Mouse (Mus musculus): ENCODE results near the gene Snx1. TPM values are rescaled to one million over a fixed set of nuclear protein-coding genes. Genes with fewer than 3 reads are reported as not detected.

The Snx1 gene
- polyA plus RNA-seq, 1 experiment from 2014 or later: 127 TPM

- no peak overlapping the region for H3K27ac ChIP-seq (ENCODE audit: low read depth, low read length)
- no peaks in the 10 kb centered on the region for H3K27me3 ChIP-seq (ENCODE audit: control insufficient read depth, insufficient read depth, low read length)
- H3K9me3 ChIP-seq (ENCODE audit: control insufficient read depth, low read length): no peaks in the 10 kb centered on the region
- H3K36me3 ChIP-seq (ENCODE audit: control insufficient read depth, insufficient read depth, low read length): no peaks in the 10 kb centered on the region
- H3K9ac ChIP-seq (ENCODE audit: low read depth, low read length): no peak overlapping the region
- H3K4me3 ChIP-seq (ENCODE audit: low read depth, low read length): no peak overlapping the region
- DNase-seq (ENCODE audit: low spot score): no peak
- 0 out of 2 replicates have a peak, but pooled peaks cover 2% of the 10 kb centered on the region for H3K4me1 ChIP-seq (replicated peaks; ENCODE audit: control insufficient read depth, insufficient read depth, low read length)
- ATAC-seq (ENCODE audit: low FRiP score): no peak
- H3K4me2 ChIP-seq (replicated peaks; ENCODE audit: low read depth, low read length): no peak overlapping the region
- WGBS: 59% methylated on average over 3 of the region's 3 CpGs
These were observed 48.3 kb downstream of the Snx1 start for GRCm38 (mm10) chr9:66078072-66078471.

GRCm38 (mm10) chr9:66072754-66073153 lies 53.6 kb downstream of the Snx1 start:
- peaks cover 26% of the 10 kb centered on the region for H3K27me3 ChIP-seq (ENCODE audit: control insufficient read depth, insufficient read depth, low read length)
- no peak overlapping the region for H3K9ac ChIP-seq (ENCODE audit: low read depth, low read length)
- no peak overlapping the region for H3K4me2 ChIP-seq (replicated peaks; ENCODE audit: low read depth, low read length)
- DNase-seq (ENCODE audit: low spot score) (no peak), ATAC-seq (ENCODE audit: low FRiP score) (no peak)
- H3K9me3 ChIP-seq (ENCODE audit: control insufficient read depth, low read length): no peaks in the 10 kb centered on the region
- WGBS: 93% methylated on average over 7 of the region's 7 CpGs
- H3K27ac ChIP-seq (ENCODE audit: low read depth, low read length): no peak overlapping the region
- H3K36me3 ChIP-seq (ENCODE audit: control insufficient read depth, insufficient read depth, low read length): no peaks in the 10 kb centered on the region
- H3K4me1 ChIP-seq (replicated peaks; ENCODE audit: control insufficient read depth, insufficient read depth, low read length): 0 out of 2 replicates have a peak, but pooled peaks cover 4% of the 10 kb centered on the region
- H3K4me3 ChIP-seq (ENCODE audit: low read depth, low read length): no peak overlapping the region

- Histone ChIP-seq H3K27me3 (ENCODE audit: control insufficient read depth, insufficient read depth, low read length) (peaks cover 31% of the 10 kb centered on the region), H3K9ac (ENCODE audit: low read depth, low read length) (no peak overlapping the region), H3K4me3 (ENCODE audit: low read depth, low read length) (no peak overlapping the region; the same call in 1 of the 2 replicates), H3K4me1 (replicated peaks; ENCODE audit: control insufficient read depth, insufficient read depth, low read length) (0 out of 2 replicates have a peak, but pooled peaks cover 4% of the 10 kb centered on the region), H3K27ac (ENCODE audit: low read depth, low read length) (no peak overlapping the region), H3K4me2 (replicated peaks; ENCODE audit: low read depth, low read length) (no peak overlapping the region), H3K9me3 (ENCODE audit: control insufficient read depth, low read length) (no peaks in the 10 kb centered on the region), H3K36me3 (ENCODE audit: control insufficient read depth, insufficient read depth, low read length) (peaks cover 4% of the 10 kb centered on the region; the same call in 1 of the 2 replicates)
- ATAC-seq (ENCODE audit: low FRiP score) (no peak; the same call in 1 of the 2 replicates), DNase-seq (ENCODE audit: low spot score) (no peak)
- WGBS: 89% methylated on average over 5 of the region's 5 CpGs
These were observed 56.2 kb downstream of the Snx1 start for GRCm38 (mm10) chr9:66070151-66070550.

GRCm38 (mm10) chr9:66069583-66069982 lies 56.8 kb downstream of the Snx1 start, which contains the start of gene Snx22:
Gene Snx22 (minus strand): TSS chr9:66069719.
- no peak within 1 kb of the TSS for H3K27ac ChIP-seq (ENCODE audit: low read depth, low read length)
- H3K4me1 ChIP-seq (replicated peaks; ENCODE audit: control insufficient read depth, insufficient read depth, low read length): 0 out of 2 replicates have a peak, but pooled peaks cover 4% of the 10 kb centered on the region
- peak; percentile 82 for DNase-seq (ENCODE audit: low spot score)
- H3K4me3 ChIP-seq (ENCODE audit: low read depth, low read length): peak within 1 kb of the TSS; percentile 47
- no peaks in the 10 kb centered on the region for H3K9me3 ChIP-seq (ENCODE audit: control insufficient read depth, low read length)
- peak within 1 kb of the TSS; percentile 57 for H3K9ac ChIP-seq (ENCODE audit: low read depth, low read length)
- 1% methylated on average over 22 of the region's 22 CpGs for WGBS
- H3K27me3 ChIP-seq (ENCODE audit: control insufficient read depth, insufficient read depth, low read length): peaks cover 31% of the 10 kb centered on the region
- ATAC-seq (ENCODE audit: low FRiP score): peak; percentile 89
- peaks cover 4% of the 10 kb centered on the region; the same call in 1 of the 2 replicates for H3K36me3 ChIP-seq (ENCODE audit: control insufficient read depth, insufficient read depth, low read length)
- H3K4me2 ChIP-seq (replicated peaks; ENCODE audit: low read depth, low read length): peak within 1 kb of the TSS; percentile 83

- ATAC-seq (ENCODE audit: low FRiP score): 0 out of 2 replicates have a peak, but pooled peaks have one; percentile 6
- H3K36me3 ChIP-seq (ENCODE audit: control insufficient read depth, insufficient read depth, low read length): peaks cover 4% of the 10 kb centered on the region; the same call in 1 of the 2 replicates
- no peak overlapping the region for H3K27ac ChIP-seq (ENCODE audit: low read depth, low read length)
- WGBS: 1% methylated on average over 30 of the region's 30 CpGs
- H3K4me3 ChIP-seq (ENCODE audit: low read depth, low read length): peak overlapping the region; percentile 47
- peak overlapping the region; percentile 83 for H3K4me2 ChIP-seq (replicated peaks; ENCODE audit: low read depth, low read length)
- H3K9ac ChIP-seq (ENCODE audit: low read depth, low read length): peak overlapping the region; percentile 57
- peaks cover 31% of the 10 kb centered on the region for H3K27me3 ChIP-seq (ENCODE audit: control insufficient read depth, insufficient read depth, low read length)
- peak; percentile 51 for DNase-seq (ENCODE audit: low spot score)
- H3K4me1 ChIP-seq (replicated peaks; ENCODE audit: control insufficient read depth, insufficient read depth, low read length): 0 out of 2 replicates have a peak, but pooled peaks cover 4% of the 10 kb centered on the region
- H3K9me3 ChIP-seq (ENCODE audit: control insufficient read depth, low read length): no peaks in the 10 kb centered on the region
These were observed 57.4 kb downstream of the Snx1 start for GRCm38 (mm10) chr9:66068971-66069391.

GRCm38 (mm10) chr9:66068056-66068455 lies 58.3 kb downstream of the Snx1 start:
- Histone ChIP-seq H3K9ac (ENCODE audit: low read depth, low read length) (no peak overlapping the region), H3K9me3 (ENCODE audit: control insufficient read depth, low read length) (no peaks in the 10 kb centered on the region), H3K27ac (ENCODE audit: low read depth, low read length) (no peak overlapping the region), H3K36me3 (ENCODE audit: control insufficient read depth, insufficient read depth, low read length) (peaks cover 9% of the 10 kb centered on the region; the same call in 1 of the 2 replicates), H3K27me3 (ENCODE audit: control insufficient read depth, insufficient read depth, low read length) (peaks cover 31% of the 10 kb centered on the region), H3K4me3 (ENCODE audit: low read depth, low read length) (no peak overlapping the region), H3K4me2 (replicated peaks; ENCODE audit: low read depth, low read length) (no peak overlapping the region), H3K4me1 (replicated peaks; ENCODE audit: control insufficient read depth, insufficient read depth, low read length) (0 out of 2 replicates have a peak, but pooled peaks cover 4% of the 10 kb centered on the region)
- 56% methylated on average over 4 of the region's 4 CpGs for WGBS
- DNase-seq (ENCODE audit: low spot score): no peak
- ATAC-seq (ENCODE audit: low FRiP score): no peak

- Histone ChIP-seq H3K4me2 (replicated peaks; ENCODE audit: low read depth, low read length) (no peak overlapping the region), H3K4me3 (ENCODE audit: low read depth, low read length) (no peak overlapping the region), H3K9me3 (ENCODE audit: control insufficient read depth, low read length) (no peaks in the 10 kb centered on the region), H3K27ac (ENCODE audit: low read depth, low read length) (no peak overlapping the region), H3K9ac (ENCODE audit: low read depth, low read length) (no peak overlapping the region), H3K4me1 (replicated peaks; ENCODE audit: control insufficient read depth, insufficient read depth, low read length) (0 out of 2 replicates have a peak, but pooled peaks cover 4% of the 10 kb centered on the region), H3K27me3 (ENCODE audit: control insufficient read depth, insufficient read depth, low read length) (peaks cover 31% of the 10 kb centered on the region), H3K36me3 (ENCODE audit: control insufficient read depth, insufficient read depth, low read length) (peaks cover 12% of the 10 kb centered on the region)
- DNase-seq (ENCODE audit: low spot score) (peak; percentile 47), ATAC-seq (ENCODE audit: low FRiP score) (no peak)
- WGBS: 16% methylated on average over 5 of the region's 5 CpGs
These were observed 58.8 kb downstream of the Snx1 start for GRCm38 (mm10) chr9:66067542-66067941.

GRCm38 (mm10) chr9:66066791-66067190 lies 59.6 kb downstream of the Snx1 start:
- Histone ChIP-seq H3K4me2 (replicated peaks; ENCODE audit: low read depth, low read length) (no peak overlapping the region), H3K4me3 (ENCODE audit: low read depth, low read length) (no peak overlapping the region), H3K27ac (ENCODE audit: low read depth, low read length) (no peak overlapping the region), H3K9ac (ENCODE audit: low read depth, low read length) (no peak overlapping the region), H3K9me3 (ENCODE audit: control insufficient read depth, low read length) (no peaks in the 10 kb centered on the region), H3K4me1 (replicated peaks; ENCODE audit: control insufficient read depth, insufficient read depth, low read length) (0 out of 2 replicates have a peak, but pooled peaks cover 4% of the 10 kb centered on the region), H3K36me3 (ENCODE audit: control insufficient read depth, insufficient read depth, low read length) (peaks cover 15% of the 10 kb centered on the region), H3K27me3 (ENCODE audit: control insufficient read depth, insufficient read depth, low read length) (peaks cover 31% of the 10 kb centered on the region)
- DNase-seq (ENCODE audit: low spot score) (no peak), ATAC-seq (ENCODE audit: low FRiP score) (no peak)
- 86% methylated on average over 3 of the region's 3 CpGs for WGBS

GRCm38 (mm10) chr9:66064316-66064715 lies 62.1 kb downstream of the Snx1 start:
- ATAC-seq (ENCODE audit: low FRiP score) (no peak), DNase-seq (ENCODE audit: low spot score) (no peak)
- Histone ChIP-seq H3K4me3 (ENCODE audit: low read depth, low read length) (no peak overlapping the region), H3K27me3 (ENCODE audit: control insufficient read depth, insufficient read depth, low read length) (peaks cover 20% of the 10 kb centered on the region), H3K9ac (ENCODE audit: low read depth, low read length) (no peak overlapping the region), H3K4me1 (replicated peaks; ENCODE audit: control insufficient read depth, insufficient read depth, low read length) (peaks cover 8% of the 10 kb centered on the region; the same call in 1 of the 2 replicates), H3K27ac (ENCODE audit: low read depth, low read length) (no peak overlapping the region), H3K4me2 (replicated peaks; ENCODE audit: low read depth, low read length) (no peak overlapping the region), H3K9me3 (ENCODE audit: control insufficient read depth, low read length) (no peaks in the 10 kb centered on the region), H3K36me3 (ENCODE audit: control insufficient read depth, insufficient read depth, low read length) (peaks cover 15% of the 10 kb centered on the region)
- 98% methylated on average over 11 of the region's 11 CpGs for WGBS
